Mouse (Mus musculus) liver (tissue): ENCODE data around the gene Ikbip.

Experiments used
- DNase-seq: peaks from one replicate; pipeline ENCODE4 v3.0.0-alpha.2; 2020; ENCODE audit warnings: mixed read lengths

Ikbip gene

DNA sequence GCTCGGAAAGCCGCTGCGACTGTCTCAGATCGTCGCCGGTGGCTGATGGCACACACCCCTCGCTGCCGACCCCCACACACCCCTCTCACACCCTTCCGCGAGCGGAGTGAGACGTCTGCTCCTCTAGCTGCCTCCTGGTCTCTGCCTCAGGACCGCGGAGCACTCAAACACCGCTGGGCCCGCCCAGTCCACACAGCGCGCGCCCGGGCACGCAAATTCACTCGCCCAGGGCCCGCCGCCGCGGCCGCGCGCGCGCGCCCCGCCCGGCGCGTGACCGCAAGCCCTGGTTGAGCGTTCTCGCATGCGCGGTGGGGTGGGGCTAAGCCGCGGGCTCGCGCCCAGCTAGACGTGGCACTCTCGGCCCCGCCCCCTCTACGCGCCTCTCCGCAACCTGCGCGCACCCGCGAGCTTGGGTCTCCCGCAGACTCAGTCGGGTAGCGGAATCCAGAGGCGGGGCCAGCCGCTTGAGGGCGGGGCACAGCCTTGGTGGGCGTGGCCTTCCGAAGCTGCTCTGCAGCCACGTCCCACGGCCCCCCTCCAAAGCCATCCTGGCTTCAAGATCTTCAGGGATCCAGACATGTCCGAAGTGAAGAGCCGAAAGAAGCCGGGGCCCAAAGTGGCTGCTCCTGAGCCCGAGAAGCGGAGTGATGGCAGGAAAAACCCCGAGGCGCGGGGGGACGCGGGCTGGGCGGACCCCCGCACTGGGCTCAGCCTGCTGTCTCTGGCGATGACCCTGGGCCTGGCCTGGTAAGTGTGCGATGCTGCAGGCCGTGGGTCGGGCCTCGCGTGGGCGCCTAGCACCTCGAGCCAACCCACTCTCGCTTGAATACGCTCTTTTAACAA is at the start of gene Ikbip, which contains the start of gene Apaf1:
Gene Ikbip, plus strand, starts transcription at position 391 of the 843 bp plus-strand sequence.
Gene Apaf1, minus strand, starts transcription at position 221 of the 843 bp plus-strand sequence.
- DNase-seq: peak; percentile 100

DNA sequence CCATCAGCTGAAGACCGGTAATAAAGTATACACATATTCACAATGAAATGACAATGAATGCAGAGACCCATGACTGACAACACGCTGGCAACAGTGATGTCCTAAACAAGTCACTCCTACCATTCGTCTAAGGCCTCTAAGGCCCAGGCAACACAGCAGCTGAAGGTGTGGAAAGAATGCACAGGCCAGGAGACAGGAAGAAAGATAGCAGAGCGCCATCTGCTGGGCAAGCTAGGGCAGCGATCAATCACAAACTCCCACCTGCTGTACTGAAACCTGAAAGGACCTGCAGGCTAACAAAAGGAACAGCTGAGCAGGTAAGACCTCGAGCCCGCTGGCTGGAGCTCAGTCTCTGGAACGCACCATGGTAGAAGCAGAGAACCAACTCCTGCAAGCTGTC is 48.8 kb upstream of the Ikbip start:
- DNase-seq: peak; percentile 60

DNA sequence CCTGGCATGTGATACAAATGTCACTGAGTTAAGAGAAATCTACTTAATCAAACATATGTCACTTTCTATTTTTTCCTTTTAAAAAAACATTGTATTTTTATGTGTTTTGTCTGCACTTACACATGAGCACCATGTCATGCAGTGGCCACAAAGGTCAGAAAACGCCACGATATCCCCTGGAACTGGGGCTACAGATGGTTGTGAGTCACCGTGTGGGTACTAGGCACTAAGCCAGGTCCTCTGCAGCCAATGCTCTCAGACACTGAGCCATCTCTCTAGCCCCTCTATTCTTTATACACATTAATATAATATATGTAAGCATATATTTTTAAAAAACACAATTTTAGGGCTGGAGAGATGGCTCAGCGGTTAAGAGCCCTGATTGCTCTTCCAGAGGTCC is 33.0 kb upstream of the Ikbip start:
- no peak for DNase-seq

DNA sequence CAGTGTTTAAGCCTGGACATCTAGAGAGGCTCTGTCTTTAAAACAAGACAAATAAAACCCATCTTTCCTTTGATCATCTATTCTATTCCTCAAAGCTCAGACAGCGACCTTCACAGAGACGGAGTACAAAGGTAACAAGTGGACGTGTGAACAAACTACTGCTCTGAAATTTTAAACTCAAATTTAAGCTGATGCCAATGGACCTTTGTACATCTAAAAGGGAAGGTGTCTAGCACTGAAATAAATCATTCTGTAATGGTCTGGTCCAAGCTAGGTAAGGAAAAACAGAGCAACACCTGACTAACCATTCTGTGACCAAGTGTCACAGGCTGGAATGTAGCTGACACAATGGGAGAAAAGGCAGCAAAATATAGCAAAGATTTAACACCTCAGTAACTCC is 31.6 kb upstream of the Ikbip start:
- no peak for DNase-seq

DNA sequence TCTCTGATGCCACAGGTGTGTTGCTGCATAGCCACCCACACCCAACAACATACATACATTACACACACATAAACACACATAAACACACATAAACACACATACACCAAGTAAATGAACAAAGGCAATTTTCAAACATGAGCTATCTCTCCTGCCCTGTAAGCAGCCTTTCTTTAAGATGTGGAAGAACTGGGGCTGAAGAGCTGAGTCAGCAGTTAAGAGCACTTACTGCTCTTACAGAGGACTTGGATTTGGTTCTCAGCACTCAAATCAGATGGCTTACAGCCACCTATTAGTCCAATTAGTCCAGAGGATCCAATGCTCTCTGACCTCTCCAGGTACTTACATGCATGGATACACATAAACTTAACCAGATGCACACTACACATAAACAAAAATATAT is 30.0 kb upstream of the Ikbip start:
- no peak for DNase-seq

DNA sequence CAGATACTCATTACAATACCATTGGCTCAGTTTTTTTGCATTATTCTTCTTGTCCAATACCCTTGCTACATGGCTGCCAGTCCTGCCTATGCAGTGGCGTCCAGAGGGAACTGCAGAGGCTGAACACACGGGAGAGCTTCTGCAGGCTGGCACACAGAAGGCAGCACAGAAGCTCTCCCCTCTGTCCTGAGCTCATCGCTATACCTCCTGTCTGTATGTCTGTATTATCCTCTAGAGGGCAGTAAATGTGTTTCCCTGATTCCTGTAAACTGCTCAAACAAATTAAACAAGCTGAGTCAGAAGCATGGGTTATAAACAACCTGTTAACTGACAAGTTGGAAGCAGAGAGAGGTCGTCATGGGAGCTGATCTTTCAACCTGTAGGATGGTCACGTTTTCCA is 22.0 kb upstream of the Ikbip start:
- no peak for DNase-seq

DNA sequence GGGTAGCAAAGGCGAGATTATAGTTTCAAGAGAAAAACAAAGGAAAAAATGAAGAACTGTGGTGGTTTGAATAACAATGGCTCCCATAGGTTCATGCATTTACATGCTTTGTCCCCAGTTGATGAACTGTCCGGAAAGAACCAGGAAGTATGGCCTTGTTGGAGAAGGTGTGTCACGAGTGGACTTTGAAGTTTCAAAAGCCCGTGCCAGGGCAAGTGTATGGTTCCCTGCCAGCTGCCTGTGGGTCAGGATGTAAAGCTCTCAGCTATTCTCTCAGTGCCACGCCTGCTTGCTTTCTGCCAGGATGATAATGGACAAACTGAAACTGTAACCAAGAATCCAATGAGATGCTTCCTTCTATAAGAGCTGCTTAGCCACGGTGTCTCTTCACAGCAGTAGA is 20.4 kb upstream of the Ikbip start:
- DNase-seq: no peak

DNA sequence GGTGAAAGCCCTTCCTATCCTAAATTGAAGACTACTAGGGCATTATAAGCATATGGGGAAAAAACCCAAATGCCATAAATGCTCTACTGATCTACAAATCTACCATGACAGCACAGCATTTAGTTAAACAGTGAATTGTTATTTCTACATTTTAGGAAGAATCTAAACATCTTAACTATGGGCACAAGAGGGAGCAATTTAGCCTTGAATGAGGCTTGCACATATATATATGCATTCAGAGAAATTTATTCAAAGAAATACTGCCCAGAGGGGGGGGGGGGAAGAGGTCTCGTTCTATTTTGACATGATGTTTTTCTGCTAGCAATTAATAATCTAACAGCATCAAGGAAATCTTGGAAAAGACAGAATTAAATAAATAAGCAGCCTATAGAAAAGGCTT is 11.0 kb upstream of the Ikbip start:
- DNase-seq: no peak

DNA sequence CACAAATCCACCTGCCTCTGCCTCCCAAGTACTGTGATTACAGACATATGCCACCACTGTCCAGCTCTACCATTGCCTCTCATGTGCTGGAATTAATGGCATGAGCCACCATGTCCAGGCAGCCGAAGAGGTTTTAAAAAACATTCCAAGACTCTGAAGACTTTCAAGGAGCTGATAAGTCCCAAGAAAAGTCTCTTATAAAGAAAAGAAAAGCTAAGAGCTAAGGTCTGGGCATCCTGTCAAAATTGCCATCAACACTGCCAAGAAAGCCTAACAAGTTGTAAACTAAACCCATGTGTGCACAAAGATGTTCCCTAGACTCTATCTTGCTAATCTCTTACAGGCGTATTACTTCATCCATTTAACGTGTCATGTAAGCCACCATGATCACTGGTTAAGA is 9.4 kb upstream of the Ikbip start:
- no peak for DNase-seq

DNA sequence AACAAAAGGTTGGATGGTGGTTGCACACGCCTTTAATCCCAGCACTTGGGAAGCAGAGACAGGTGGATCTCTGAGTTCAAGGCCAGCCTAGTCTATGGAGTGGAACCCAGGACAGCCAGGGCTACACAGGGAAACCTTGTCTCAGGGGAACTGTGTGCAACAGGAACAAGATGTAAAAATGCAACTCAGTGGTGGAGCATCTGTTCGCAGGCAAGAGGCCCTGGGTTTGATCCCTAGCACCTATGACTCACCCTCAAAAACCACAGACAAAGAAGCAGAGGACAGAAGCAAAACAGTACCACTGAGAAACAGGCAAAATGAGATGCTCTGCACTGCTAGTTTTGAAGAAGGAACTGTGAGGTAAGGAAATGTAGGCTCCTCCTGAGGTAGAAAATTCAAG is 6.1 kb upstream of the Ikbip start:
- DNase-seq: no peak

DNA sequence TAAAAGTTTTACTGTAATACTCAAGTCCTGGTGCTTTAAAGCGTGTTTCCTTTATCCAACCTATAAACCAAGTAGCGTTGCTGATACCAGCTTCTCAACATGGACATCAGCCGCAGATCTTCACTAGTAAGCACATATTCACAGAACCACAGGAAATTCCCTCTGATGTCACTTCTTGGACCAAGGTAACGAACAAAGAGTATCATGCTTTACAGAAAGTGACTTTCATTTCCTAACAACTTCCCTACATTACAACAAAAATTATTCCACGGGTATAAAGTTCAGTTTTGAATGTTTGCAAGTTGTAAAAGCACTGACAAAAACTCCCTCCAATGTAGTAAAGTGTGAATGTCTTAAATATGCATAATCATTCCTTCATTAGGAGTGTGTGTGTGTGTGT is 2.2 kb upstream of the Ikbip start:
- no peak for DNase-seq

DNA sequence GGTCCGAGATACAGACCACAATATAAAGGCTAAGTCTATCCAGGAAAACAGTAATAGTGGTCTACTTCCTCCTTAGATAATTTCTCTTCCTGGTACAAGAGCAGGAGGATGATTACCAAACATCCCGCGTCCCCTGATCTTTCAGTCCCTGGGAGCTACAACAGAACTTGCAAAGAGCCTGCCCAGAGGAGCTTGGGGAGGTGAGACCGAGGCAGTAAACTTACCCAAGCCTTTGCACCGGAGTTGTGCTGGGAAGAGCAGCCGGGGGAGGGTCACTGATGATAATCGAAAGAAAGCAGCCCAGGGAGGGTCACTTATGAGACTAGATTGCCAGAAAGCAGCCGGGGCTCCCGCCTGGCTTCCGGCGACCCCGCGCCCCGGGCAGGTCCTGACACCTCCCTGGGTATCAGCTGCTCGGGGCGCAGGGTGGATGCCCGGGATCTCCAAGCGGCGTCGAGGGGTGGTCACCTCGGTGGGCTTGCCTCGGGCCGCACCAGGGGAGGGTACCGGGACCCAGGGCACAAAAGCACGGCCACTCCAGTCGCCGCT is 707 bp upstream of the Ikbip start:
- DNase-seq: peak; percentile 58

DNA sequence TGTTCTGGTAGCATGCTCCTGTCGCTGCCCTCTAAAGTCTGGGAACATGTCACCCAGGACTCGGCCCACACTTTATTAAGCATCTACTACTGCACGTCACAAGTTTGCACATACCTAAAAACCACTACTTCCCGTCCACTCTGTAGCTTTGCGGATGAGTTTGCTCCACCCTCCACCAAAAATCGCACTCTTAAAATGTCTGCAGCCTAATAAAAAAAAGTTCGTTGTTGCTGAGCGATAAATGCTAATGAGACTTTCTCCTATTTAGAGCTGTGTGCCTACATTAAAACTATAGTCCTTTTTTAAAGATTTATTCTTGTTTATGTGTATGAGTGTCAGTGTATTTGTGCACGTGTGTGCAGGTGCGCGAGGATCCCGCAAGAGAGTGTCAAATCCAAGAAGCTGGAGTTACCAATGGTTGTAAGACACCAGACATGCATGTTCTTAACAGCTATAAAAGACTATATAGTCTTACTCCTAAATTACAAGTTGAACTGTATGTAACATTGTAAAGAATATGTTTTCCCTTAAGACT is 720 bp downstream of the Ikbip start:
- no peak for DNase-seq

DNA sequence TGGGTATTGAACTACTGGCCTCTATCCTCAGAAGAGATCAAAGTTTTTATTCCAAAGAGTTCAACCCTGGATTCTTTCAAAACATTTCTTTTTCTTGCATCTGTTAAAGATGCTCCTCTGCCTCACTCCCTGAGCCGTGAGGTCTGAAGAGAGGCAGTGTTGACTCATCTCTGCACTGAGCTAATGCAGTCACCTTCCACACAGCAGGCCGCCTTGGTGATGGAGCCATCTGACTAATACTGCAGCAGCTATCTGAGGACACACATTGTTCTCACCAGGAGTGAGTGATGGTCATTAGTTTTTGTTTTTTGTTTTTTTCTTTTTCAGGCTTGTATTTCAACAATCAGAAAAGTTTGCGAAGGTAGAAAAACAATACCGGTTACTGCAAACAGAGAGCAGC is 10.1 kb downstream of the Ikbip start:
- DNase-seq: no peak

DNA sequence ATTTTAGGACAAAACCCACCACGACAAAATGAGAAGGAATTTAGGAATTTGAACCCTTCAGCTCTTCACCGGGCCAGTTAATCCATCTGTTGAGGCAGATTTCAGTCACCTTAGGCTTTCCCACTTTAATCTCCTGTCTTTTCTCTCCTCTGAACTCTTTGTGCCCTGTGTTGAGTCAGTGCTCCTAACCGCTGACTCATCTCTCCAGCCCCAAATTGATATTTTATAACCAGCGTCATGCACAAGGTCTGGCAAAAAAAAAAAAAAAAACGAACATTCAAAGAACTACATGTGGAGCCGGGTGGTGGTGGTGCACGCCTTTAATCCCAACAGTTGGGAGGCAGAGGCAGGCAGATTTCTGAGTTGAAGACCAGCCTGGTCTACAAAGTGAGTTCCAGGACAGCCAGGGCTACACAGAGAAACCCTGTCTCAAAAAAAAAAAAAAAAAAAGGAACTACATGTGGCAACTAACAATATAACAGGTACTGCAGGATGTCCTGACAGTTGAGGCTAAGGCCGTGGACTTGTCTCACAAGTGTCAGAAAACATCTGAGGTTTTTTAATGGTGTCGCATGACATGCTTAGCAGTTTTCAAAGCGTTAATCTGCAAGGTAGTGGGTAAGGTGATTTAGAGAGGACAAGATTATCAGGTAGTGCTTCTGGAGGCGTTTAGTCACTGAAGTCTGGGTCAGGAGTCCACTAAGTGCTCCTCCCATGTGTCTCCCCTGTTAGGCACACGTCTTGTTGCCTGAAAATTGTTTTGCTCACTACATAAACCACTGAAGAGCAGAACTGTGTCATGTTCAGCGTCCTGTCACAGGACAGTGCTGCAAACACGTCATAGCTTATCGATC is 11.7 kb downstream of the Ikbip start:
- DNase-seq: no peak

DNA sequence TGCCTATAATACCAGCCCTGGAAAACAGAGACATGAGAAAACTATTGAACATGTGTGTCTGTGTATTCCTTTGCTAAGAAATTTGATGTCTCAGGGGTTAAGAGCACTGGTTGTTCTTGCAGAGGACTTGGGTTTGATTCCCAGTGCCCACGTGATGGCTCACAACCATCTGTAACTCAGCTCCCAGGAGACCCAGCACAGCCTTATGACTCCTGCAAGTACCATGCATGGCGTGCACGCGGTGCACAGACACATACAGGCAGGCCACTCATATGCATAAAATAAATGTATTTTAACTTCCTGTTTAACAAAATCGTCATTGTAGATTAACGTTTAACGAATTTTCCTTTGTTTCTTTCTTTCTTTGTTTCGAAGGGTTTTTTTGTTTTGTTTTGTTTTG is 15.3 kb downstream of the Ikbip start:
- no peak for DNase-seq

DNA sequence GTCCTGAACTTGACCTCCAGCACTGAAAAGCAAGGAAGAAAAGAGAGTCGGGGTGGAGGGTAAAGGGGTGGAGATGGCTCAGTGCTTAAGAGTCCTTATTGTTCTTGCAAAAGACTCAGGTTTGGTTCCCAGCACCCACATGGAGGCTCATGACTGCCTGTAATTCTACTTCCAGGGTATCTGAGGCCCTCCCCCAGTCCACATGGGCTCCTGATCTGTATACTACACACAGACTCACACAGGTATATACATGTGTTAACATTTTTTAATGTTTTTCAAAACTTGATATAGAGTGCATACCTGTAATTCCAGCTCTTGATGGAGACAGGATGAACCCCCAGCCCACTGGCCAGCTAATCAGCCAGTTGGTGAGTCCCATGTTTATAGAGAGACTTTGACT is 17.4 kb downstream of the Ikbip start:
- DNase-seq: no peak

DNA sequence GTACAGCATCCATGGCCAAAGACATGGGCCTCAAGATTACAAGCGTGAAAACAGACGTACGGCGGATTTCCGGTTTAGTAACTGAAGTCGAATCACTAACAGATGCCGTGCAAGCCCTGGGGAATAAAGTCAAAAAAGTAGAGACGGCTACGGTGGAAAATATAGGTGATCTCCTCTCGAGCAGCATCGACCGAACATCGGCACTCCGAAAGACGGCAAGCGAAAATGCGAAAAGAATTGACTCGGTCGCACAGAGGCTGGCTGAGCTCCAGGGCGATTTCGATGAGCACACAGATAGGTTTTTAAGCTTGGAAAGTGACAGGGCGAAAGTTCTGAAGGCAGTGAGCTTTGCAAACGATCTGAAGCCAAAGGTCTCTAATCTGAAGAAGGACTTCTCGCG is 19.2 kb downstream of the Ikbip start:
- no peak for DNase-seq

DNA sequence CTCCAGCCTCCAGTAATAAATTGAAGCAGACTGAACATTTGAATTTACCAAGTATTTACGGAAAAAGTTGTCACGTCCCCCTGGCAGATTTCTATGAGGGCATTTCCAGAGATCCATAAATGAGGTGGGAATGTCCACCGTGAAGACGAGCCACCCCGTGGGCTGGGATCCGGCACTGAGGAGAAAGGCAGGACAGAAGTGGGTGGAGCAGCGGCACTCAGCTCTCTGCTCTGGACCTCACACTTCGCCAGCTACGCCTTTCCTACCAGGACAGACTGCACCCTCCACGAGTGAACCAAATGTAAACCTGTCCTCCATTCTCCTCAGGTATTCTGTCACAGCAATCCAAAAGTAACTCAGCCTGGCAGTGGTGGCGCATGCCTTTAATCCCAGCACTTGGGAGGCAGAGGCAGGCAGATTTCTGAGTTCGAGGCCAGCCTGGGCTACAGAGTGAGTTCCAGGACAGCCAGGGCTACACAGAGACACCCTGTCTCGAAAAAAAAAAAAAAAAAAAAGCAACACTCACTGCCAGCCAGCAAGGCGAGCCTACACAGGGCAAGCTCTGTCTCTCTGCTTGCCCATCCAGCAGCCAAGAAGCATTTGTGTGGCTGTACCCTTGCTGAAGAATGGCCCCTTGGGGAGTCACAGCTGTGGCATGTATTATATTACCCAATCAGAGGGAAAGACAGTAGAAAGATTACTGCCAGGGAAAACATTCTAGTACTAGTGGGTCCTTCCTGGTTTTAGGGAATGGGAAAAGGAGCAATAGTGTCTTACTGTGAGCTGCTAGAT is 20.3 kb downstream of the Ikbip start:
- DNase-seq: no peak

DNA sequence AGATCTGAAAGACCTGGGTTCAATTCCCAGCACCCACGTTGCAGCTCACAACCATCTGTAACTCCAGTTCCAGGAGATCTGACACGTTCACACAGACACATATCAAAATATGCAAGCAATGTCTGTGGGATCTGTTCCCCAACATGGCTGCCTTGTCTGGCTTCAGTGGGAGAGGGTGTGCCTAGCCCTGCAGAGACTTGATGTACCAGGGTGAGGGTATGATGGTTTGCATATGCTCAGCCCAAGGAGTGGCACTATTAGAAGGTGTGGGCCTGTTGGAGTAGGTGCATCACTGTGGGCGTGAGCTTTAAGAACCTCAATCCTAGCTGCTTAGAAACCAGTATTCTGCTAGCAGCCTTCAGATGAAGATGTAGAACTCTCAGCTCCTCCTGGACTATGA is 23.2 kb downstream of the Ikbip start:
- DNase-seq: no peak

DNA sequence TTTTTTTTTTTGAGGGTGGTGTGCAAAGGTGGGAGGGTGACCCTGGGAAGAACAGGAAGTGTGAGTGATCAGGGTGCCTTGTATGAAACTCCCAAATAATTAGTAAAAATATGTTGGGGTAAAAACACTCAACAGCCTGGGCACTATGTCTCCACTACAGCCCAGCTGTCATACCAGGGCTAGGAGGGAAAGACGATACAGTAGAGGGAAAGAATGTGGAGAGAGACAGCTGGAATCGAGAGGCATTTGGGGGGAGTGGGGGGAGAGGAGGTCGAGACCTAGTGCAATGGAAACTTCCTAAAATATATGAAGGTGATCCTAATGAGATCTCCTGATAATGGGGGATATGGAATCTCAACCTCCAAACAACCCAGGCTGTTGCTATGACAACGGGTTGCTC is 27.1 kb downstream of the Ikbip start:
- DNase-seq: no peak

DNA sequence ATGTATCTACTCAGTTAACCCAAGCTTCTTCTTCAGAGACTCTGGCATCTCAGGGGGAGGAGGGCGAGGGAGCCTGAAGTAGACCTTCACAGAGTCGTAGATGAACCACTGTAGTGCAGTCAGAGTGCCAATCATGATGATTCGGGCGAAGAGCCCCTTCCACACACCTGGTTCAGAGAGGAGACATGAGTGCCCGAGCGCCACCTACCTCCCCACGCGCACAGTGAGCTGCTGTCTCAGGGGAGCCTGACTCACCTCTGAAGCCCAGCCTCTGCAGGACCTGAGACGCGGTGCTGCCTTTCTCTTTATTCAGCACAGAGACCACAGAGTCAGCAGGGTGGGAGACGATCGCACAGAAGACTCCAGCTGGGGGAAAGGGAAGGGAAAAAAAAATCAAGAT is 34.2 kb downstream of the Ikbip start:
- no peak for DNase-seq

DNA sequence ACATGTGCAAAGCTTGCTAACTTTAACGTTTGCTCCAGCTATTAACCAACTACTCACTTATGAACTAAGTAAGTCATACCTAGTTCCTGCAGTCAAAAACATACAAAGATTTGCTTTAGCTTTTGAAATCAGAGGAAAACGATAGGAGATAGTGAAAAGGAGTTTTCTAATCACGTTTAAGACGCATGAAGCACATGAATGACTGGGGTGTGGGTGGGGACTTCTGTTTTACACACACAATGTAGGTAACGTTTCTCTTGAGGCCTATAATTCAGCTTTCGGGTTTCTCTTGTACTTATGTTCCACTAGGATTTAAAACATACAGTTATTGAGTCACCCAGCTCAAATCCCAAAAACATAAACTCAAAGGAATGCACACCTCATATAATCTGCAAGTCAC is 39.9 kb downstream of the Ikbip start:
- no peak for DNase-seq
